Mouse (Mus musculus) brain, adult 2 months (tissue): ENCODE measurements at regions not wholly inside any gene's neighbourhood (a gene's known extent, or its start where the extent isn't known, plus 50 kb on each side); places are given as distances from the start of the nearest gene placed in this dataset.

ENCODE experiments used
- DNase-seq: peaks from one replicate; pipeline ENCODE4 v3.0.0; 2011; ENCODE audit warnings: low read depth, low spot score

- no peak for DNase-seq
Observed at GRCm38 (mm10) chr1:119196674-119197414, 143.4 kb upstream of the Gli2 start.

DNA sequence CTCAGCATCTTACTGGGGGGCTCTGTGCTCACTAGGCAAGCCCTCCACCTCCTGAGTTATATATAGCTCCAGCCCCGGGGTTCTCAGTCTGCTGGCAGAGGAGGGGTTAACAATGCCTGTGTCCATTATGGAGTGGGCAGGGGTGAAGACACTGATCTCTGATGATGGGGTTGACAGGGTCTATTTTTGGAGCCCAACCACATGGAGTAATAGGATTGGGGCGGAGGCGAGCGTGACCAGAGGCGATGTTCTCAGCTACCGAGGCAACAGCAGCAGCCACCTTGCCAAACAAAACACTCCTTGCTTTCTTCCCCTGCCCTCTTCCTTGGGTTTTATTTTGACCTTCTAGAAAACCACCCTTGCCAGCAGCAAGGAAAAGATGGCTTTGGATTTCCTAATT, 141.1 kb upstream of the Gli2 start:
- DNase-seq: no peak

DNA sequence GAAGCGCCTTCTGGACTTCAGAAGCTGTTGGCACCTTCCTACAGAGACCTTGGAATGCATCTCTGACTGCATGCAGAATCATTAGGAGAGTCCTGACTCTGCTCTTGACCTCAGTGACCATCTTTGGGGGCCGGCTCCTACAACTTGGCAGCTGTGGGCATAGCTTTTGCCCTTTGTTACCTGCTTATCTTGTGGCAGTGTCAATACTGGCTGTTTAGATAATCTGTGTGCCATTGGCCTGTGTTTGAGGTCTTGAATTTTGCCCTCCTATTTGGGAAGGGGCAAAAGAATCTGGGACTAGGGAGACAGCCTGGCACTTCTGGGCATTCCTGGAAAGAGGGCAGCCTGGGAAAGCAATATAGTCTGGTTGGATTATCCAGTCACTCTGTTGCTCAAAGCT, 137.8 kb upstream of the Gli2 start:
- DNase-seq: no peak

DNA sequence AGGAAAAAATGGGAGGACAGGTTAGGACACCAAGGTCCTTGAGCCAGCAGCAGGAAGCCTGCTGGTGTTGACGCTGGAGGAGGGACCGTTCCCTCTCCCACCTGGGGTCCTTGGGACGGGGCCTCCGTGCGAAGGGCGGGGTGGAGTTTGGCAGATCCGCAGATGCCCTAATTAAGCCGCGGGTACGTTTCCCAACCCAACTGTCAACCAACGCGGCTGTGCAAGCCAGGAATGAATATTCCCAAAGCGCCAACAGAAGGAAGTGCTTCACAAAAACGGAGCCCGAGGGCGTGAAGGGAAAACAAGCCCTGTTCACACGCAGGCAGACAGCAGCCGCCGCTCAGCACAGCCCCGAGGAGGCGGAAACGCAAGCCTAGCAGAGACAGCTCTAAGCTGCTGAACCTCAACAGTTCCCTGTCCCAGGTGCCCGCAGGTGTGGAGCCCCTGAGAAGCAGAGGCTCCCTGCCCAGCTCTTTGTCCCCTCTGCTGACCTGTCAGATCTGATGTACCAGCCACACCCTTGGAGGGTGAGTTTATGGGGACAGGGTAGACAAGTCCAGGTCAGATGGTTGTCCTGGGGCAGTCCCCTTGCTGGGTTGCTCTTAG, 136.1 kb upstream of the Gli2 start:
- DNase-seq: peak; percentile 80

GRCm38 (mm10) chr1:119187301-119187700, 133.9 kb upstream of the Gli2 start:
- DNase-seq: no peak

DNA sequence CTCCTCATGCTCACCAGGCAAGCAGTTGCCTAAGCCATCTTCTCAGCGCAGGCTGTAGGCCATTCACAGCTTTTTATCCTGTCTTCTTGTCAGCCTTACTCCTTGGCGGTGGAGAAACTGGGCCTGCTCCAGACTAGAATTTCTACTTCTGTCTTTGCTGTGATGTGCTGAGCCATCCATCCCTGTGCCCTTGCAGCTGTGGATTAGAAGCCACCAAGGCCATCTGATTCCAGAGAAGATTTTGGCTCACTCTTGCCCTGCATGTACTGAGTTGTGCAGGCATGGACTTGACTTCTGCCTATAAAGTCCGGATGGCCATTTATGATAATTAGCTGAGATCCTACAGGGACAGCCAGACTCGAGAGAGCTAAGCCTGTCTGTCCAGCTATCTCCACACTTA, 133.4 kb upstream of the Gli2 start:
- DNase-seq: no peak

DNA sequence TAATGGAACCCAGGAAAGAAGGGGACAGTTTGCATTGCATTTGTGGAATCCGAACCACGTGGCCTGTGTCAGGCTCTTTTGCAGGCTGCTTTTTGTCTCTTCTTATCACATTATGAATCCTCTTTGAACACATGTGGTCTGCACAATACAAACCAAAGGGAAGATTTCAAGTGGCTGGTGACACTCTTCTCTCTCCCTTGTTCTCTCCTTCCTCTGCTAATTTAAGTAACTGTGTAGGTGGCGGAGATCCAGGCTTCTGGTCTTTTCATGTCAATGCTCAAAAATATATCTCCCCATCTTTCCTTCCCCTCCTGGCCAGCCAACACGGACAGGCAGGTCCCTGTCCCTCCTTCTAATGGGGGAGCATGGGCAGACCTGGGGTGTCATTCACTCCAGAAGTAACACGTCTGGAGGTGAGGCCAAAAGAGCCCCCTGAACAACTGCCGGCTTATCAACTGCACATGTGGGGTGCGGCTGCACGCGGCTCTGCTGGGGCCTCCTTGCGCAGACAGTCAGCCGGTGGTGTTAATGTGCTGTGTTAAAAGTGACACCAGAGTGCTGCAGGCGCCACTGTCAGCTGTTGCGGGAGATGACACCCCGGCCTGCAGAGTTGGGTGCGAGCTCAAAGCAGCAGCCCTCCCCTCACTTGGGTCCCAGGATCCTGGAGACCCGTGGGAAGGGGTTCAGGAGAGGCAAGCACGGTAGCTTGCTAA, 130.3 kb upstream of the Gli2 start:
- peak; percentile 53 for DNase-seq

GRCm38 (mm10) chr1:119173030-119173756, 119.8 kb upstream of the Gli2 start:
- DNase-seq: no peak

DNA sequence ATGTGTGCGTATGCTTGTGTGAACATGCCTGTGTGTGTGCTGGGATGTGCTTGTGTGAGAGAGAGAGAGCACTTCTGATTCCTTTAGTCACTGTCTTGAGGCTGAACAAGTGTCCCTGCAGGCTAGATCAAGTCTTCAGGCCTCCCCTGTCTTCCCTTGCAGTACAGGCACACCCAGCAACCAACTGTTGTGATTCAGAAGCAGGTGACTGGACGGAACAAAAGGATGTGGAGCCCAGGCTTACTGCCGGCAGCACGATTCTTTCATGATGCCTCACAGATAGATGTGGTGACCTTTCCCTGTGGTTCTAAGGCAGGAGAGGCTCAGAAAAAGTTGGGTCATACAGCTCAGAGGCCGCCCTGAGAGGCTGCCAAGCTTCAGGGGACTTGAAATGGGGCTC, 114.0 kb upstream of the Gli2 start:
- no peak for DNase-seq

GRCm38 (mm10) chr1:119166286-119166685, 112.9 kb upstream of the Gli2 start:
- no peak for DNase-seq

GRCm38 (mm10) chr1:119164811-119165210, 111.4 kb upstream of the Gli2 start:
- no peak for DNase-seq

DNA sequence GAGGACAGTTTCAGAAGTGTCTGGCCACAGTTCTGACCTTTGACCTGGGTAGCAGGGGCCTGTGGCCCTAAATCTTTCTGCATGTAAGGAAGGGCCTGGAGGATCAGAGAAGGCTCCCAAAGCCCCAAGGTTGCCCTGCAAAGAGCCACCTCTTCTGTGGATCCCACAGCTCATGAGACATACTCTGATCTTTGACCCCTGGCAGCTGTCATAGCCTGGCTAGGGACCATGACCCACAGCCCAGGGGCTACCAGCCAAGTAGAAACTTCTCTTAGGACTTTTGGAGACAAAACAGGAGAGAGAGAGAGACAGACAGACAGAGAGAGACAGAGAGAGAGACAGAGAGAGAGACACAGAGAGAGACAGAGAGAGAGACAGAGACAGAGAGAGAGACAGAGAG, 110.4 kb upstream of the Gli2 start:
- no peak for DNase-seq

- peak; percentile 34 for DNase-seq
Observed at GRCm38 (mm10) chr1:119163114-119163740, 109.8 kb upstream of the Gli2 start.

DNA sequence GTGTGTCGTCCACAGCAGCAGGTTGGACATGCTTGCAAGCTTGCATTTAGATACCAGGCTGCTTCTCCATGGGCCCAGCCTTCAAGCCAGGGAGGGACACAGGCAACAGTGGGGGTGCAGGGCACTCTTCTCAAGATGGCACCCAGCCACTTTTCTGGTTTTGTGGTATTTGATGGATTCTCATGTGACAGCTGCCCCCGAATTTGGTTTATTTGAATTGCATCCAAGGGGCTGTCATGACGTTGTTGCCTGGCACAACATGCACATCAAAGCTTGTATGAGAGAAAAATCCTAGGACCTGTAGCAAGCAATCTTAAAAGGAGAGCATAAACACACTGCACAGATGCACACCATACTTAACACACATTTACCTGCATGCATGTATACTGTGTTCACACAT, 108.3 kb upstream of the Gli2 start:
- no peak for DNase-seq

DNA sequence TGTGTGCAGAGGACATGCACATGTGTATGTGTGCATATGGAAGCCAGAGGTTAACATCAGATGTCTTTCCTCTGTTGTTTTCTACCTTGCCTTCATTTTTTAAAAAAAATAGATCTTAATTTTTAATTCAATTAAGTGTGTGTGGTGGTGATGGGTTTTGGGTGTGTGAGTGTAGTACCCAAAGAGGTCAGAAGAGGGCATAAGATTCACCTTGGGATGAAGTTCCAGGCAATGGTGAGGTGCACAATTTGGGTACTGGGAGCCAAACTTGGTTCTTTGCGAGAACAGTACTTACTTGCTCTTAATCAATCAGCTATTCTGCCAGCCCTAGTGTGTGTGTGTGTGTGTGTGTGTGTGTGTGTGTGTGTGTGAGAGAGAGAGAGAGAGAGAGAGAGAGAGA, 106.9 kb upstream of the Gli2 start:
- DNase-seq: no peak

DNA sequence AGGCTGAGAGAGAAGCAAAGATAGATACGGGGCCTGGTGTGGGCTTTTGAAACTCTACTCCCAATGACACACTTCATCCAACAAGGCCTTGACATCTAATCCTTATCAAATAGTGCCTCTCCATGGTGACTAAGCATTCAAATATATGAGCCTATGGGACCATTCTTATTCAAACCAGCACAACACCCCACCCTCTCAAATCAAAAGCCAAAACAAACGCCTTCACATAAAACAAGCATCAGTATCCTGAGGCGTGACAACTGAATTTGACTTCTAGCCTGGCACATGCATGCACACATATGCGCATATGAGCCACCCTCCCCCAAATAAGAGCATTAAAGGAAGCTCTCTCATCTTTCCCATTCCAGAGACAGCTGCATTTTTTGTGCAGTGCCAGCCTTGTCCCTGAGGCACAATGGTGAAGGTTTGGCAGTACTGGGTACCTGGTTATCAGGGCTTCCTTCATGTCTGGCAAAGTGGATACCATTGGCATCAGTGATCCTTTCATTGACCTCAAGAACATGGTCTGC, 103.8 kb upstream of the Gli2 start:
- DNase-seq: no peak

GRCm38 (mm10) chr1:119153619-119154018, 100.2 kb upstream of the Gli2 start:
- DNase-seq: no peak

- DNase-seq: no peak
Observed at GRCm38 (mm10) chr1:119152776-119153175, 99.4 kb upstream of the Gli2 start.

DNA sequence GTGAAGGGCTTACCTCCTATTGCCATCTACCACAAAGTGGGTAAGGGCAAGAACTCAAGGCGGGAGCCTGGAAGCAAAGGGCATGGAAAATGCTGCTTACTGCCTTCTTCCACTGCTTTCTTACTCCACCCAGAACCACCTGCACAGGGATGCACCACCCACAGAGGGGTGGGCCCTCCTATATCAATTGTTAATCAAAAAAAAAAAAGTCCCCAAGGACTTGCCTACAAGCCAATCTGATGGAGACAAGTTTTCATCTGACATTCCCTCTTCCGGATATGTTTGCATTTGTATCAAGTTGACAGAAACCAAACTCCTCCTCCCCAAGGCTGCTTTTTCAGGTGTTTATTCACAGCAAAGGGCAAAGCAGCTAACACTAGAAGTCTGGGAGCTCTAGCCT, 94.1 kb upstream of the Gli2 start:
- no peak for DNase-seq

DNA sequence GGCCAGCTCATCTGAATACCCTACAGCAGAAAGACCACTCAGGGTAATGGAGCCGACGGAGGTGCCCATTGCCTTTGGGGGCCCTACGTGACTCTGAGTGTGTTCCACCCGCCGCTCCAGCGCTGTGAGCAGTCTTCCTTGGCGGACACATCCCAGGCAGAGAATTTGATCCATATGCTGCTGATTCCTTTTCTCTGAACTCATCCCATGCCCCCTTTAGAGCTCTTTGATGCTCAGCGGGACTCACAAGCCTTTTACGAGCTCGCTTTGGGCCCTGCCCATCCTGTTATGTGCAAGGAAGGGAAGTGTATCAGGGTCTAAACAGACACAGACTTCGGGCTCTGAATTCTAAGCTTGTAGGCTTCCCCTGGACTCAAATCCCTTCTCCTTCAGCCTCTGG, 90.4 kb upstream of the Gli2 start:
- no peak for DNase-seq

DNA sequence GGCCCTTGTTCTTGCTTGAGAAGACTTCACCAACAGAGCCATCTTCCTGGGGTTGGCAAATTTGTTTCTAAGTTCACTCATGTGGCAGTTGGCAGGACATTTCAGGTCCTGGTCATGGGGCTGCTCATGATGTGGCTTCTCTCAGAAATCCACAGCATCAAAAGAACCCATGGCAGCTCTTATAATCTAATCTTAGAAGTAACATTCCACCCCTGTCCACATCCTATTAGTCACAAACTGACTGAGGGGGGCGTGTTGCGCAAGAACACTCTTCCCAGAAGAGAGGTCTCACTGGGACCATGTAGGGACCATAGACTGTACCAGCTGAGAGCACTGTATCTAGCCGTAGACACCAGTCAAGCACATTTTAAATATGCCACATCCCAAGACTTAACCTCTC, 75.6 kb upstream of the Gli2 start:
- DNase-seq: no peak

DNA sequence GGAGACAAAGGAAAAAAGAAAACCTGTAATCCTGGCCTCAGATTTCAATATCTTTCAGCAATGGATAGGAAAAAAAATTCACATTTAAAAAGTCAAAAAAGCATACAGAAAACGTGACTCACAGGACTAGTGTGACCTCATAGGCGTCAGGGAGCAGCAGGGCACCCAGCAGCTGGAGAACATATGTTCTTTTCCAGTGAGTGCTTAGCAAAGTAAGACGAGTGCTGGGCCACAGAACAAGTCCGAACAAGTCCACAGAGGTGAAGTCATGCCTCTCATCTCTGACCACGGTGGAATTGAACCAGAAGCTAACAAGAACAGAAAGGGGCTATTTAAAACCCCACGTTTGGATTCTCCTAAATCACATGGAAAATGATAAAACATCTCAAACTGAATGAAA, 72.1 kb upstream of the Gli2 start:
- no peak for DNase-seq
